Mouse (Mus musculus) kidney, adult 11 months (tissue): ENCODE measurements around the gene Gng12.
A peak's percentile ranks its signal among the peaks of the same experiment; 100 is the strongest.
"Not testable (repeated sequence)": the region's sequence is repeated elsewhere in the genome, so short reads cannot be mapped to it uniquely, and the experiment has no call there.

Experiments
- DNase-seq: peaks from one replicate; pipeline ENCODE4 v3.0.0; 2022

Gene Gng12

DNA sequence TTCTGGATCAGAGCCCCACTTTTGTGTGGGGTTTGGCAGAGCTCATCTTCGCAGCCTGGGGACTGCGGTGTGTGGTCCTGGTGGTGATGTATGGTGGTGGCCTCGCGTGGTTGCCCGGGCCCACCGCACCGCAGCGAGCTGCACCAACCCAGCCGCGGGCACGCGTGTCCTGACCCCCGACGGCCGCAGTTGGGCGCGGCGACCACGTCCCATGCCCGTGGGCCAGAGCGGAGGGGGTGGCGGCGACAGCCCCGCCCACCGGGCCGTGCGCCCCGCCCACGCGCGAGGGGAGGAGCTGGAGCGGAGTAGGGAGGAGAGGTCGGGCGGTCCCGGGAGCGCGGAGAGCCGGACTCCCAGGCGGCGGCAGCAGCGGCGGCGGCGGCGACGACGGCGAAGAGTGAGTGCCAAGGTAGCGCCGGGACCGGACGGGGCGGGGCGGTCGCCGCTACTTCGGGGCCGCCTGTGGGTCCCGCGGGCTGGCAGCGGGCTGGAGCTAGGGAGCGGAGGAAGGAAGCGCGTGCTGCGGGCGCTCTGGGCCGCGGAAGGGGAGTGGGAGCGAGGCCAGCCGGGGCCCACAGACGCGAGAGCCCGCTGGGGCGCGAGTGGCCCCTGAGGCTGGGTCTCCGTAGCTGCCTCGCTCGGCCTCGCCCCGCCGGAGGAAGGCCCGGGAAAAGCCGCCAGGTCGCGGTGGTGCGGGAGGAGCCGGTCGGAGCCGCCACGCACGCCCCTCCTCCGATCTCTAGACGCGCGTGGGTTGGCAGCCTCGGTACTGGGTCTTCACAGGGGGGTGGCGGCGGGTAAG is at the start of gene Gng12:
Gene Gng12 (plus strand): TSS at position 279 of the 802 bp plus-strand sequence.
- peak; percentile 90 for DNase-seq

DNA sequence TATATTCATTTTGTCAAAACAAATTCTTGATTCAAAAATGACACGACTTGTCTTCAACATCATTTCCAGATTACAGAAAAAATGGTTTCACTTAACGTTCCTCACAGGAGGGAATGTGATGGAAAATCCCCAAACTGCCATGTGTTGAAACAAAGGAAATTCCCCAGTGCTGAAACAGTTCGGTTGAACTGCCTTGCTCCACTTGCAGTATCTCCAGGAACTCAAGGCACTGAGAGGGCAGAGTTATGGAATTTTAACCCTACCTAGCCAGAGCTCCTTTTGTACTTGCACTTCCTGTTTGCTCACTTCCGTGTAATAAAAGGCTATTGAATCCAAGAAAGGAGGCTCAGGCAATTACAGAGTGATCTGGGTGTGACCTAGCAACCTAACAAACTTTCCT is 47.3 kb upstream of the Gng12 start:
- no peak for DNase-seq

DNA sequence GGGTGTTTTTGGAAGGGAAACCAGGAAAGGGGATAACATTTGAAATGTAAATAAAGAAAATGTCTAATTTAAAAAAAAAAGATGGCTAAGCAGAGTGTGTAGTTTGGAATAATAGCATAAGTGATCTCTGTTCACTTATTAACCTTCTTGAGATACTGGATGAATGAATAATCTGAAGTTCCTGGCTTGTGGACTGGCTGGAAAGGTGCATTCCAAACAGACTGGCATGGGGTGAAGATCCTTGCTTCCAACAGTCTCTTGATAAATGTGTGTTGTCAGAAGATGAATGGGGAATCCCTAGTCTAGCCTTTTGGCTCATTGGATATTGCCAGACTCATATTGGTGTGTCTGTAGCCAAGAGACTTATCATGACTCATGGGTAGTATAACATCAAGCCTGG is 40.0 kb upstream of the Gng12 start:
- DNase-seq, result peak; percentile 43

DNA sequence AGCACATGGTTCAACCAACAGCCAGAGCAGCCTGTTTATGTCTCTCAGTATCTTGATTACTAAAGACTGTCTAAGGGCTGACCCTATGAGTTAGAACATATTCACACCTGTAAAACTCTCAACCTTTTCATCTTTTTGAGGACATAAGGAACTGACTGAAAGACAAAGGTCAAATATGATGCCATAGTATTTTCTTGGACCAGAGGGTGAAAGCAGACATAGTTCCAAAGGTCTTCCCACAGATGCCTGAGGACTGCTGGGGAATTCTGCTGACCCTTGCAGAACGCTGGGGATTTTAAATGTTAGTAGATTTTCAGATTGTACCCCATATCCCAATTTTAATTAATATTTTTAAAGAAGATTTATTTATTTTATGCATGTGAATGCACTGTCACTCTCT is 37.8 kb upstream of the Gng12 start:
- peak; percentile 19 for DNase-seq

DNA sequence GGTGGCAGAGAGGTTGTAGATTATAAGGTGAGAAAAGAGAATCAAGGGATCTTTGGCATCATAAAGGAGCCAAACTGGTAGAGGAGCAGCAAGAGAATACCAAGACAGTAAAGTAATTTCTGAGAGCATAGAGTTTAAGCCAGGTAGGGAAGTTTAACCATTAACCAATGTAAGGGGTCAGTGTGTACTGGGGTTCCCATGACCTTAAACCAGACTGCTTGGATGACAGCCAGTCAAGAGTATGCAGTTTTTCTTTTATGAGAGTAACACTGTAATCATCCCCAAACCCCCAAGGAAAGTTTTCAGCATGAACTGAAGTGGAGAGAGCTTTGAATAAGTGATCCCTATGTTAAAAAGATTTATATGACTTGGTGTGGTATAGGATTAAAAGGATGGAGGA is 36.8 kb upstream of the Gng12 start:
- peak; percentile 45 for DNase-seq

DNA sequence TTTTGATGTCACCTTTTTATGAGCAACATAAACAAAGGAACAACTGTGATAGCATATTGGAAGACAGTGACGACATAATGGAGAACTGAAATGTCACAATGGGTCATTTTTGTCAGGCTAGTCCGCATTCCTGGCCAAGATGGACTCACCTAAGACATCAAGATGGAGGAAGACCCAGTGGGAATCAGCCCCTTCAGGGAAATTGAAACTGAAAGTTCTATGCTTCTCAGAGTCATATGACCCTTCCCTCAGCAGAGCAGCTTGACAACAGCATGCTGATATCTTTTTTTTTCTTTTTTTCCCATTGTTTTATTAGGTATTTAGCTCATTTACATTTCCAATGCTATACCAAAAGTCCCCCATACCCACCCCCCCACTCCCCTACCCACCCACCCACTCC is 31.7 kb upstream of the Gng12 start:
- no peak for DNase-seq

DNA sequence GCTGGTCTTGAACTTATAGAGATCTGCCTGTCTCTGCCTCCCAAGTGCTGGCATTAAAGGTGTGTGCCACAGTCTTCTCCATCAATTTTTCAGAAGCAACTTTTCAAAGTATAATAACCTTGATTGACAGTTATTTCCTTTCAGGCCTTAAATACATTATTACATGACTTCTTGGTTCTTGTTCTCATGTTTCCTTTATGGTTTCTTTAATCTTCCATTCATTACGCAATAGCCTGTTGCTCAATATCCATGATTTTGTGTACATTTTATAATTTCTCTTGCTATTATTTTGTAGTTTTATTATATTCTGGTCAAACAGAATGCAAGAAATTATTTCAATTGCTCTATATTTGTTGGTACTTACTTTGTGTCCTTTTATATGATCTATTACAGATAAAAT is 29.9 kb upstream of the Gng12 start:
- no peak for DNase-seq

DNA sequence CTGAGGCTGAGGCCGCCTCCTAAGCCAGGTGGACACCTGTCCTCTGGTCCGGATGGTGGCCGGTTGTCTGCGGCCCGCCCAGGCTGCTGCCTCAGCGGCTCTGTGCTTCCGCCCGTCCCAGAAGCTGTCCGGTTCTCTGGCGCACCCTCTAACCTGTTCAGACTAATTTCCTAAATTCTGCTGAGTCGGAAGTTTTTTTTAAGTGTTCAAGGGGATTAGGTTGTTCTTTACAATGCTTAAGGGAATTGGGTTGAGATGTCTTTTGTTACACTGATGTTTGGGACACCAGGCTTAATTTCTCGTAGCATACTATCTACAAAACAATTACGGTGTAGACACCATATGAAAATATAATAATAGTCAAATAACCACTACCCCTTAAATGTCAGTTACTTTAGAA is 19.1 kb upstream of the Gng12 start:
- not testable (repeated sequence) for DNase-seq

DNA sequence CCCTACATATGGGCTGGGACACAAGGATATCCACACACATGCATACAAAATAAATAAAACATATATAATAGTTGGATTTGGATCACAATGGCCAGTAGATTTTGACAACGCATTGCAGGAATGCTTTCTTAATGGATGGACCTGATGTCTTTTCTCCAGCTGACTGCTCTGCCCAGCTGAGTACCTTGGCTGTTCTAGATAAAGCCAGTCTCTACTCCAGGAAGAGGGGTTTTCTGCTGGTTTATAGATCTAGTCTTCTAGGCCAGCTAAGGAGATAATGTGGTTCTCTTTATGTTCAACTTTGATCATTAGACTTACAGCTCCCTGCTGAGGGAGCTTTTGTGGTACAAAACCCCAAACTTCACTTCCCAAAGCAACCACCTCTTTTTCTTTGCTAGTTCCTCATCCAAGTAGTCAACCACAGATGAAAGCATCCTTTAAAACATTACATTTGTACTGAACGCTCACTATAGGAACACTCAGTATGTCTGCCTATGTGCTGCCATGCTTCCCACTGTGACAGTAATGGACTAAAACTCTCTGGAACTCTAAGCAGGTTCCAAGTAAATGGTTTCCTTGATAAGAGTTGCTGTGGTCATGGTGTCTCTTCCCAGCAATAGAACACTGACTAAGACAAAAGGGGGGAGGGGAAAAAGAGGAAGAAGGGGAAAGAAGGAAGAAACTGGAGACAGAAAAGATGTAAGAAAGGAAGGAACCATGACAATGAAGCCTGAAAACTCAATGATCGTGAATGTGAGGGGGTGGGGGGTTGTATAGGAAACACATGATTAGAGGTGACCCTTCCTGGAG is 5.6 kb upstream of the Gng12 start:
- no peak for DNase-seq

DNA sequence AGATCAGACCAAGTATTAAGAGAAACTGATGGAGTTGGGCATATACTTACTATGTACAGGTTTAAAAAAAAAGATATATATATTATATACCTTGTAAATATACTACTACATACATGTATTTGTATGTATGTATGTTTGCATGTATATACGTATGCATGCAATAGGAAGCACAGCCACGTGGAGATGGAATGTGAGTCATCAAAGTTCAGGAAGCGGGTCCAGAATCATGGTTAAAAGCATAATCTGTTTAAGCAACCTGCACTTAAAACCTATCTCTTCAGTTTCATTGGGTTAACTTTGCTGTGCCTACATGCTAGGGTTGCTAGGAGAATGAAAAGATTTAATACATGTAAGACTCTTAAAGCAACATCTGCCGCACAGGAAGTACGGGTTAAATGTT is 2.2 kb upstream of the Gng12 start:
- DNase-seq, result no peak

DNA sequence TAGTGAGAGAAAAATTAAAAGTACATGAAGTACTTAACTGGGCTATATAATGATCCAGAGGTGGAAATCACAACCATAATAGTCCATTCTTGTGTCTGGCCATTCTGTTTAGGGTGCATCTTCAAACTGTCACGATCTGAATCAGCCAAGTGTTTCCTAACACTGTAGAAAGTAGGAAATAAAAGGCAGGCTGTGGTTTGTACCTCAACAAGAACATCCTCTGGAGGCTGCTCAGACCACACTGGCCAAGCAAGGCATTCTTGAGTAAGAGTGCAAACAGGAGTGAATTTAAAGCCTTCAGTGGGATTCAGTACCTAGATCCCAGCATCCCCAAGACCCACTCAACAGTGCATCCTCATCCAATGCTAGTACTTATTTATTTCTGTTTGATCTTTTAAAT is 1.2 kb upstream of the Gng12 start:
- no peak for DNase-seq

DNA sequence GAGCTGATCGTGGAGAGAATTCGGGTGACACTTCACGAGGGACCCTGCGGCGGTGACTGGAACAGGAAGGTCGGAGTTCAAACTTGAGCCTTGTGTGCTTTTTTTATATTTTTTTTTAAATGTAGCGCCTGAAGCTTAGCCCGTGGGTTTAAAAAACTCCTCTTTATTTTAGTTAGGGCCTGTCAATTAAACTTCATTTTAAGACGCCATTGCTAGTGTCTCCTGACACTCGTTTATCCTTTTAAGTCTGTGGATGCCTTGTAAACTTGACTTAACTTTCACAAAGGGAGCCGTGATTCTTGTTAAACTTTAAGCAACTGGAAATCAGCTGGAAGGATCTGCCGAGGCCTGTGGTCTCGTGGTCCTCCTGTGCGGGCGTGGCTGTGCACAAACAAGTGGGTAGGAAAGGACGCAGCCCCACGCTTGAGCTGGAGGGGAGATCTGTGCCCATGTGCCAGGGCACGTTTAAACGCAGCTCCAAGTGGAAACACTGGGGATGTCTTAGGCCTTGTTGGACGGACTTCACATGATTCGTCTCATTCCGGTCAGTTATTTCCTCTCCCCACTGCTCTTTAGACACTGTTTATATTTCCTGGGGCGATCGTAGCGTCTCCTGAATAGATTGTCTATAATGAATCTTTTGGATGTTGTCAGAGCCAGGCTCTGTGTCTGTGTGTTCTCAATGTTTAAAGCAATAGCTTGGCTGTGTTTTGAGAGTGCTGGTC is 886 bp downstream of the Gng12 start:
- peak; percentile 70 for DNase-seq

DNA sequence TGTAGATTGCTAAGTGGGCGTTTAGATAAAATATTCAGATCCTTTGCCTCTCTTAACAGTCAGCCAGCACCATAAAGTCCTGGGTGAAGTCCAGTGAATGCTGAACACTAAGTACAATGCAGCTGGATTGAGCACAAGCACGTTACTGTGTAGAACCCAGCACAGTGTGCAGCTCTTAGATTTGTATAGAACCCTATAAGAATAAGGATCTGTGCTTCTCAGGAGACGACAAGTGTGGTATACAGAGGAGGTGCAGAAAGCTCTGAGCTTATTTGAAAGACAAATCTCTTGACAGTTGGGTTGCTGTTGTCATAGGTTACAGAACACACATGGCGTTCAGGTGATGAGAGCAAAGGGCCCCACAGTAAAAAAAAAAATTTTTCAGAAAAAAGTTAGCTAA is 1.8 kb downstream of the Gng12 start:
- no peak for DNase-seq

DNA sequence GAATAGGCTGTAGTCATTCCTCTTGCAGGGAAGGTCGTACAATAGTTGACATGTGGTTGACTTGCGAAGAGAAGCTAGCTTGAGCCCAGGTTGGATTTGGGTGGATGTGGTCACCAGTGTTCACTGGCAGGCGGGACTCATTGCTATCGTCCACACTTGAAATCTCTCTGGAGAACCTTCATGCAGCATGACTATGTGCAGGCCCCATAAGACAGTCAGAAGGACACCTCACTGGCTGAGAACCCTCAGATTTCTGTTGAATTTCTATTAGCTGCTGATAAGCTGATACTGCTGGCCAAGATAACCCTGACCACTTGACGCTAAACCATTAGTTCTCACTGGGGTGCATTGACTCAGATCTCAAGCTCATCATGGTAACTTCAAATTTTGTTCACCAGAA is 5.7 kb downstream of the Gng12 start:
- no peak for DNase-seq

DNA sequence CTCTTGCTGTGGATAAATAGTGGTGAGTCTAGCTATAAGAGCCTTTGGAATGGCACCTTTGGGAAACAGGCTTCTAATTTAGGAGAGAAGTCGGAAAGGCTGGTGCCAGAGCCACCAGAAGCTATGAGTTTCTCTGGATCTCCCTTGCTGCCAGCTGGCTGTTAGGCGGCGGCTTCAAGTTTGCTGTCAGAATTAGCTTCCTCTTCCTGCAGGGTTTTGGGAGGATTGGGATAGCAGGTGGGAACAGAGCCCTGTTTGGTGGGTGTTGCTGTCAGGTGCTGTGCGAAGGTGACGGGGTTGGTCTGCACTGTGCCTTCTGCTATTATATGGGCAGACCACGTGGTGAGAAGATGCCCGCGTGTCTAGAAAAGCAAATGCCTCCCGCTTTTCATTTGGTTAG is 7.0 kb downstream of the Gng12 start:
- no peak for DNase-seq

DNA sequence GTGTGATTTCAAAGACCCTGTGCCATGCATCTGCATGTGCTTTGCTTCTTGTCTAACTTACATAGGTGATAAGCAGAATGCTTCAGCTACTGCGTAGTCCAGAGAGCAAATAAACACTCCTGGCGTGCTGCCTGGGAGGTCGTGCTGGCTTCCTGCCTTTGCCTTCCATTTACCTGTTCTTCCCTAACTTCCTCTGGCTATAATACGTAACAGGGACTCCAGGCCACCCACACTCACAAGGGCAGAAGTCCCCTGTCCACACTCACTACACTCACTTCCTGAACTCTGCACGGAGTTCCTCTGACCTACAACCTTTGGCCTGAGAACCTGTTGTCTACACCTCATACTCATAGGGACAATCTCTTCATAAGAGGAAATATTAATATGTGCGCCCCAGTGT is 7.5 kb downstream of the Gng12 start:
- DNase-seq, result peak; percentile 79

DNA sequence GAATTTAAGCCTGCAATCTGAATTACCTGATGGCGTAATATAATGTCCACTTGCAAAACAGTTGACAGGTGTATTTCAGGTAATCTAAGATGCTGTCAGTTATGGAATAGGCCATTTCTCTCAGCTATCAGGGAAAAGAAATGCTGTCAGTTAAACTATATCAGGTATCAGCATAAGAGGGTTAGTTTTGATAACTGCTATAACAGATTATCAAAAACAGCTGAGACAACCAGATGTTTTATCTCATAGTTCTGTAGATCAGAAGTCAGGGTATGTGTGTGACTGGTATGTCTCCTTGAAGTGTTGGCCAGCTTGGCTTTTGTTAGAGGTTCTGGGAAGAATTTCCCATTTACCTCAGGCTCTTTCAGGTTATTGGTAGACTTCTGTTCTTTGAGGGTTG is 10.0 kb downstream of the Gng12 start:
- no peak for DNase-seq

DNA sequence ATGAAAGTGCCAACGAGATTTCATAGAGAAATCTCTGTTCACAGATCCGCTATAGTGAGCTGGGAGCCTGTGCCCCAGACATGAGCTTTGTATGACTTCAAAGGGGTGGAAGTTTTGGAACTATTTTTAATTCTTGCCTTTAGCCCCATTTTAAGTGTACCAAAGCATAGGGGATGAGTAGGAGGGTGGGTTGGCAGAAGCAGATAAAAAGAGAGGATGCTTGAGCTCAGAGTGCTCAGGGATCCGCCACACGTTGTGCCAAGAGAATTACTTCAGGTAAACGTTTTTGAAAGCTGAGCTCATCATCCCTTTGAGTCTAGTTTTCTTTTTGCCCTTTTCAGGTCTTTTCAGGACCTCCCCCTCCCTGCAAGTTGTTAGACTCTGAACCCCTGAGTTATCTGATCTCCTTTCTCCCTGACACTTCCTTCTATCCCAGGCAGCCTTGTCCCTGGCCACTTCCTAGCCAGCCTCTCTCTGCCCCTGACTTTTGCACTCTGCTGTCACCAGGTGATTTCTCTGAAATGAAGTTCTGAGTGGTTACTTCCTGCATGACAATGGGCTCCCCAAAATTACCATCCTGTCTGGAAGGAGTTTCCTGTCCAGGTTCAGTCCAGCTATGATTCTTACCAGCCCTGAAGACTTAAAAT is 12.3 kb downstream of the Gng12 start:
- DNase-seq, result no peak

DNA sequence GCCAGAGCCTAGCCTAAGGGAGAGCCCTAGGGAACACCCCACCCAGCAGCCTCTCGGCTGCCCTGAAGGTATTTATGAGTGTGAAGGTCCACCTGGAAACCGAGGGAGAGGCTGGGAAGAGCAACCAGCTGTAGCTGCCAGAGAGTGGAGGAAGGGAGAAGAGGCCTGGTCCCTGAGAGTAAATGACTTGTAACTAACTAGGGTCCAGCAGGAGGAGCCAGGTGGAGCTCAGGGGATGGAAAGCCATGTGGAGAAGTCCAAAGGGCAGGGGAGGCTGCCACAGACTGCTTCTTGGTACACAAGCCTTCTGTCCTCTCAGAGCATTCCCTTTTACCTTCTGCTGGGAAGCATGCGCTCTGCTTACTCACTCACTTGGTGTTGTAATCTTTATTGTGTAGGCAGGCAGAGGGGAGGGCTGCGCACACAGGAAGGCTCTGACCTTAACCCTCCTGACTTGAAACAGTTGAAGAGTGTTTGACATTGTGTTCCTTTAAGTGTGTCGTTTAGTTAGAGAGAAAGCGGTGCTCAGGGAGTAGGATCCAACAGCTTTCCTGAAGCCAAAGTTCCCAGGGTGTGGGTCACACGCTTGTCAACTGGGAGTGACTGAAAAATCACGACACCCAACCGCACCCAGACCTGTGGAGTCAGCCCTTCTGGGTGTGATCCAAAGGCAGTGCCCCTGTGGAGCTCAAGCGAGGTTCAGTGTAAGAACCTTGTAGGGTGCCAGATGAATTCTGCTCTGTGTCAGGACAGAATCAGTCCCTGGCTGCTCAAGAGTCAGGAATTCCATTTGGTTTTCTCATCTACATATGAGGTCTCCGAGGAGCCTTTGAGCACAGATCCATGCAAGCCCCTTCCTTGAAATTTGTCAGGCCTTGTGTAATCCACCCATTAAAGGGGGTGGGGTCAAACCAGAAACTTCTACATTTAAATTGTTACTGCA is 14.6 kb downstream of the Gng12 start:
- DNase-seq, result peak; percentile 96

DNA sequence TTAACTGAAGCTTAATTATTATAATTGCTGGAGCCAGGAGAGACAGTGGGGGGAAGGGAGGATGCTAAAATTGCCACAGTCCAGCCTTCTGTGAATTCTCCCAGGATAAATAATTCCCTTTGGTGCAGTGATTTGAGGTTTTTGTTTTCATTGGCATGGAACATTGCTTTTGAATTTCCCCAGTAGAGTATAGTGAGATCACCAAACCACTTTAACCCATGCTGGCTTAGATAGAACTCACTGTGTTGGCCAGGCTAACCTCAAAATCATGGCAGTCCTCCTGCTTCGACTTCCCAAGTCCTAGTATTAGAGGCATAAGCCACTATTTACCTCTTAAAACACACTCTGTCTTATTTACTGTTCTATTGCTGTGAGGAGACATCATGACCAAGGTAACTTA is 17.2 kb downstream of the Gng12 start:
- DNase-seq, result no peak

DNA sequence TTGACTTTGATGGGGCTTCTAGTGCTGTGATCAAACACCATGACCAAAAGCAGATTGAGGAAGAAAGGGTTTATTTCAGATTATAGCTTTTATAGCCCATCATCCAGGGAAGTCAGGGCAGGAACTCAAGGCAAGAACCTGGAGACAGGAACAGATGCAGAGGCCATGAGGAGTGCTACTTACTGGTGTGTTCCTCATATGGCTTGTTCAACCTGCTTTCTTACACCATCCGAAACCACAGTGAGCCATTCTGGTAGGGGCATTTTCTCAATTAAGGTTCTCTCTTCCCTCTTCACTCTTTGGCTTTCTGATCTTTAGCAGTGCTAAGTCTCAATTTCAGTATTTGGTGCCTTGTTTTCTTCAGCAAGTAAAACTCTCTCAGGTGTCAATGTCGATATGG is 19.4 kb downstream of the Gng12 start:
- DNase-seq, result no peak

DNA sequence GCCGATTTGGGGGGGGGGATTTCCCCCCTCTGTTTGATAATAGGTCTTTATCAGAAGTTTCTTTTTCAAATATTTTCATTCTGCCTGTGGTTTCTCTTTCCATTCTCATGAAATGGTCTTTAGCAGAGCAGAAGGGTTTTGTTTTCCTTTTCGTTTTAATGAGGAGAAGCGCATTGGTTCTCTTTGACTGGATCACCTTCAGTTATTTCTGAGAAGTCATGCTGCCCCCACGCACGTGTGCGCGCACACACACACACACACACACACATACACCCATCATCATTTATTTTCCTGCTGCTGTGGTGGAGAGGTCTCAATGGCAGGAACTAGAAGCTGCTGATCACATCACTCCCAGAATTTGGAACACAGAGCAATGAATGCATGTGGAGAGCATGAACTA is 20.8 kb downstream of the Gng12 start:
- DNase-seq, result no peak
